Mouse (Mus musculus) C2C12 (cell line): ENCODE results near the gene Gp1ba. TPM values are rescaled to one million over a fixed set of nuclear protein-coding genes. Genes with fewer than 3 reads are reported as not detected.

Source experiments
- H3K27me3 ChIP-seq: one replicate; pipeline ENCODE4 v1.6.1; 2011; ENCODE audit not compliant: control insufficient read depth, insufficient read depth, insufficient read length
- H3K36me3 ChIP-seq: one replicate; pipeline ENCODE4 v1.6.1; 2011; ENCODE audit not compliant: control insufficient read depth, insufficient read depth
- H3K4me3 ChIP-seq: one replicate; pipeline ENCODE4 v1.5.1; 2011; ENCODE audit warnings: mild to moderate bottlenecking, control low read depth; ENCODE audit not compliant: poor library complexity, insufficient read depth, severe bottlenecking
- H3K79me2 ChIP-seq: one replicate; pipeline ENCODE4 v1.6.1; 2011; ENCODE audit not compliant: control insufficient read depth, insufficient read depth
- H3K79me3 ChIP-seq: one replicate; pipeline ENCODE4 v1.6.1; 2011; ENCODE audit warnings: low read depth, control low read depth
- H3ac ChIP-seq: one replicate; pipeline ENCODE3; 2011; ENCODE audit warnings: low read depth; ENCODE audit not compliant: control insufficient read depth, insufficient read length
- CEBPB ChIP-seq: IDR thresholded peaks from one replicate; pipeline ENCODE4 v1.6.1; 2011; ENCODE audit warnings: low read depth, mild to moderate bottlenecking, control low read depth, moderate library complexity
- CTCF ChIP-seq: IDR thresholded peaks from one replicate; pipeline ENCODE4 v1.5.1; 2011; ENCODE audit not compliant: control insufficient read depth, insufficient read depth, insufficient read length
- FOSL1 ChIP-seq: IDR thresholded peaks from one replicate; pipeline ENCODE4 v1.8.0; 2011; ENCODE audit warnings: mild to moderate bottlenecking, low read length; ENCODE audit not compliant: poor library complexity, insufficient read depth, severe bottlenecking
- MAX ChIP-seq: IDR thresholded peaks from one replicate; pipeline ENCODE4 v1.6.1; 2011; ENCODE audit warnings: mild to moderate bottlenecking, control low read depth
- MYOD1 ChIP-seq: IDR thresholded peaks from one replicate; pipeline ENCODE4 v1.6.1; 2011; ENCODE audit warnings: low read depth; ENCODE audit not compliant: control insufficient read depth, insufficient read length
- MYOG ChIP-seq: IDR thresholded peaks from one replicate; pipeline ENCODE4 v1.6.1; 2011; ENCODE audit not compliant: control insufficient read depth, insufficient read length; ENCODE audit errors: extremely low read depth
- USF1 ChIP-seq: IDR thresholded peaks from one replicate; pipeline ENCODE4 v1.6.1; 2011; ENCODE audit warnings: low read depth, mild to moderate bottlenecking, control low read depth, moderate library complexity
- polyA plus RNA-seq: library from polyadenylated mRNA; unstranded; fragments of >200 nt; fragmentation: generic; extraction: Trizol; gene quantifications from one replicate; pipeline ENCODE4 v1.2.1, GENCODE M21; 2012; ENCODE audit warnings: missing spikeins

Gene Gp1ba
- polyA plus RNA-seq, 1 experiment, result 0.13 TPM

DNA sequence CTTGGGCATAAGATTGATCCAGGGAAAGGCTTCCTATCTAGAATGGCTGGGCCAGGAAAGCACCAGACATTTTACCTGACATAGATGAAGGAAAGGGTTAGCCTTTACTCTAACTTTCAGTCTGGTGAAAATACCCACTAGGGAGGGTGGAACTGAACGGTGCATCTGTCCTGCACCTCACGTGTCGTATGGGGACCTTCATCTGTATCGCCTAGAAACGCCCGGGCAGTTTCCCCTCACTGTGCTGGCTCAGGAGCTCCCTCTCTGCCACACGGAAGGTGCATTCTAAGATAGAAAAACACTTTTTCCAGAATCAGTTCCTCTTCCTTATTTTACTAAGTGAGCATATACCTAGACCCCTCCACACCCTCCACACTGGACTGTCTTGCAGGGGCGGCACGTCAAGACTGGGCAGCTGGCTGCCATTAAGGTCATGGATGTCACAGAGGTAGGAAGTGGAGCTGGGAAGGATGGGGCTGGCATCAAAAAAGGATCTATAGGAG is 40.4 kb upstream of the Gp1ba start:
- Histone ChIP-seq H3K79me3 (peaks cover 2% of the 10 kb centered on the region), H3K79me2 (peaks cover 12% of the 10 kb centered on the region), H3ac (no peak overlapping the region), H3K27me3 (no peaks in the 10 kb centered on the region), H3K4me3 (no peak overlapping the region), H3K36me3 (peaks cover 36% of the 10 kb centered on the region)
- TF ChIP-seq CEBPB (no peak), MYOD1 (no peak), MYOG (no peak), MAX (no peak), FOSL1 (no peak), CTCF (no peak), USF1 (no peak)

DNA sequence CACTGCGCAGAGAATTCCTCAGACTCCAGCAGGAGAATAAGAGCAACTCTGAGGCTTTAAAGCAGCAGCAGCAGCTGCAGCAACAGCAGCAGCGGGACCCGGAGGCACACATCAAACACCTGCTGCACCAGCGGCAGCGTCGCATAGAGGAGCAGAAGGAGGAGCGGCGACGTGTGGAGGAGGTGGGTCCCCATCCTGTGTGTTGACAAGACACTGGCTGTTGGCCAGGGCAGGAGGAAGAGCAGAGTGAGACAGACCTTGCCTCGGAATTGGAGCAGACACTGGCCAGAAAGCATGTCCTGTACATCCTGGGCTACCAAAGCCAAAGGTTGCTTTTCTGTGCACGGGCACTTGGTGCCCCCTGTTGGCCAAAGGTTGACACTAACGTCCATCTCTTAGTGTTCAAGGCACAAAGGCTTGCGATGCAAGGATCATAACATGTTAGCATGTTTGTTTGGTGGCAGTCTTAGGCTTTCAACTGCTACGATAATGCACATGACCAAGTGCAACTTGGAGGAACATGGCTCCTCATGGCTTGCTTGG is 33.8 kb upstream of the Gp1ba start:
- Histone ChIP-seq H3K4me3 (no peak overlapping the region), H3K27me3 (no peaks in the 10 kb centered on the region), H3K36me3 (peaks cover 69% of the 10 kb centered on the region), H3ac (no peak overlapping the region), H3K79me2 (no peaks in the 10 kb centered on the region), H3K79me3 (no peaks in the 10 kb centered on the region)
- TF ChIP-seq MAX (peak; percentile 57), CTCF (peak; percentile 76), MYOD1 (no peak)

DNA sequence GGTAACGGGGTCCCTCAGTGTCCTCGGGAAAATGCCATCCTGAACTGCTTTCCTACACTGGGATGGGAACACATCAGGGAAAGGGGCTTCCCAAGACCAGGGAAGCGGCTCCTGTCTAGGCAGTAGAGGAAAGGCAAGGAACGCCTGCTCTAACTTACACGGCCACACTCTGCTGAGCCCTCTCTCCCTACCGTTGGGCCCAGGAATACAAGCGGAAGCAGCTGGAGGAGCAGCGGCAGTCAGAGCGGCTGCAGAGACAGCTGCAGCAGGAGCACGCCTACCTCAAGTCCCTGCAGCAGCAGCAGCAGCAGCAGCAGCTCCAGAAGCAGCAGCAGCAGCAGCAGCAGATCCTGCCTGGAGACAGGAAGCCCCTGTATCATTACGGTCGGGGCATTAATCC is 32.2 kb upstream of the Gp1ba start:
- H3K4me3 ChIP-seq, result no peak overlapping the region
- peaks cover 79% of the 10 kb centered on the region for H3K36me3 ChIP-seq

DNA sequence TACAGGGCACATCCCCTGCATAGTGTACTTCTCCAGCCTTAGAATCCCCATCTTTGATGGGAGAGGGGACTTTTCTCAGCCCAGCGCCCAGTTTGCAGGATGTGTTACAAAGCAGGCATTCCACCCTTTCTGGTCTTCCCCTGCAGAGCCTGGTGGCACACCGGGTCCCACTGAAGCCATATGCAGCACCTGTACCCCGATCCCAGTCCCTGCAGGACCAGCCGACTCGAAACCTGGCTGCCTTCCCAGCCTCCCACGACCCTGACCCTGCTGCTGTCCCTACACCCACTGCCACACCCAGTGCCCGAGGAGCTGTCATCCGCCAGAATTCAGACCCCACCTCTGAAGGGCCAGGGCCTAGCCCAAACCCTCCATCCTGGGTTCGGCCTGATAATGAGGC is 31.3 kb upstream of the Gp1ba start:
- Histone ChIP-seq H3K27me3 (no peaks in the 10 kb centered on the region), H3K79me3 (no peaks in the 10 kb centered on the region), H3K4me3 (no peak overlapping the region), H3K36me3 (peaks cover 83% of the 10 kb centered on the region), H3K79me2 (no peaks in the 10 kb centered on the region), H3ac (no peak overlapping the region)
- TF ChIP-seq MYOD1 (no peak), FOSL1 (no peak), USF1 (no peak), CTCF (no peak), CEBPB (no peak)

More for the DNA sequence above, 32.2 kb upstream of the Gp1ba start:
- Histone ChIP-seq H3K79me2 (no peaks in the 10 kb centered on the region), H3ac (no peak overlapping the region), H3K79me3 (no peaks in the 10 kb centered on the region), H3K27me3 (no peaks in the 10 kb centered on the region)
- TF ChIP-seq MAX, result no peak
- no peak for TF ChIP-seq FOSL1
- no peak for TF ChIP-seq MYOG
- no peak for TF ChIP-seq CTCF
- no peak for TF ChIP-seq USF1
- TF ChIP-seq MYOD1, result no peak
- TF ChIP-seq CEBPB, result no peak

DNA sequence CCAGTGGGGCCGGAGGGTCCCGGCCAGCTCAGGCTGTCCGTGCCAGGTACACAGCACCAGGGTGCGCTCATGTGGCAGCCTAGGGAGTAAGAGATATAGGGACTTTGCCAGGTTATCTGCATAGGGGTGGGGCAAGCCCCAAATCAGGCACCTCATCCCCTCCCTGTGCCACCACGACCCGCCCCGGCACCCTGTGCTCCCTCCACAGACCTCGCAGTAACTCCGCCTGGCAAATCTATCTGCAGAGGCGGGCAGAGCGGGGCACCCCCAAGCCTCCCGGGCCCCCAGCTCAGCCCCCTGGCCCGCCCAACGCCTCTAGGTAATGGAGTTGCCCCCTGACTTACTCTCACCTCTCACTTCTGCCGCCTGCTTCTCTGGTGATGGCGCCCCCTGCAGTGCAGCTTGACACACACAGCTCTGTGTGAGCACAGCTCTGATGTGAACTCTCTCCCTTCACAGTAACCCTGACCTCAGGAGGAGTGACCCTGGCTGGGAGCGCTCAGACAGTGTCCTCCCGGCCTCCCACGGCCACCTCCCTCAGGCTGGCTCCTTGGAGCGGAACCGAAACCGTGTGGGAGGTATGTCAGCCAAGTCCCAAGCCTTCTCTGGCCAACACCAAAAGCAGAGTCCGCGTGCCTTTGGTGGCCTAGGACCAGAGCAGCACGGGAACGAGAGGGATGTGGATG is 30.4 kb upstream of the Gp1ba start:
- H3K79me2 ChIP-seq, result no peaks in the 10 kb centered on the region
- H3K36me3 ChIP-seq, result peaks cover 91% of the 10 kb centered on the region
- no peaks in the 10 kb centered on the region for H3K79me3 ChIP-seq
- no peaks in the 10 kb centered on the region for H3K27me3 ChIP-seq
- H3ac ChIP-seq, result no peak overlapping the region
- H3K4me3 ChIP-seq, result no peak overlapping the region
- TF ChIP-seq MYOG (no peak), CEBPB (no peak), CTCF (peak; percentile 32), MYOD1 (no peak)

DNA sequence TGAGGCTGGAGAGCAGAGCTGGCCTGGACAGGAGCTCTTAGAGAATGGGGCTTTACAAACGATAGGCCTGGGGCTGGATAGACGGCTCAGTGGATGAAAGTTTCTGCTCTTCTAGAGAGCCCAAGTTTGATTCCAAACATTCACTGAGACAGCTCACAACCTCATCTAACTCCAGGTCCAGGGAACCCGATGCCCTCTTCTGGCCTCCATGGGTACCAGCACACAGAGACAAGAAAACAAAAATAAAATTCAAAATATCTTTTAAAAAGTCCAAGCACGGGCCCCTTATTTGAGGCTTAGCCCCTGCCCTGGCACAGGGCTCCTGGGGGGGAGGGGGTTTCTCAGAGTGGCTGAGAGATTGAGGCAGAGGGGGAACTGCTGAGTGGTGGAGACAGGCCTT is 28.2 kb upstream of the Gp1ba start:
- no peaks in the 10 kb centered on the region for H3K79me2 ChIP-seq
- peaks cover 74% of the 10 kb centered on the region for H3K36me3 ChIP-seq
- H3K79me3 ChIP-seq, result no peaks in the 10 kb centered on the region
- no peak overlapping the region for H3ac ChIP-seq
- H3K4me3 ChIP-seq, result no peak overlapping the region
- TF ChIP-seq CTCF (no peak), MYOG (no peak), FOSL1 (no peak), CEBPB (no peak), MYOD1 (no peak), MAX (no peak), USF1 (no peak)
- H3K27me3 ChIP-seq, result no peaks in the 10 kb centered on the region
